Mouse (Mus musculus) adrenal gland, adult 2 months (tissue): ENCODE results near the gene Arid2. TPM values are rescaled to one million over a fixed set of nuclear protein-coding genes. Genes with fewer than 3 reads are reported as not detected.
A peak's percentile ranks its signal among the peaks of the same experiment; 100 is the strongest.
"Not testable (repeated sequence)": the region's sequence is repeated elsewhere in the genome, so short reads cannot be mapped to it uniquely, and the experiment has no call there.

ENCODE experiments used
- DNase-seq: peaks from one replicate; pipeline ENCODE4 v3.0.0; 2021
- microRNA-seq, 2 experiments: library from miRNA; unstranded; fragments of <30 nt; microRNA quantifications; one replicate each; pipeline ENCODE4 v1.2.0; 2021
- polyA plus RNA-seq: library from polyadenylated mRNA; depleted of rRNA; stranded (reverse); fragments of >200 nt; gene quantifications from 2 replicates; pipeline ENCODE4 v1.2.3, GENCODE M21; 2012; rRNA removed
- total RNA-seq, 2 experiments: library from RNA; stranded (reverse); gene quantifications; 2 replicates each; pipeline ENCODE4 v1.2.3; 2021

Arid2 gene
- total and polyA plus RNA-seq, 3 experiments: 14.5 to 32.2 (median 32.0) TPM

GRCm38 (mm10) chr15:96418161-96418560 is 130.8 kb downstream of the Arid2 start:
- no peak for DNase-seq

GRCm38 (mm10) chr15:96419920-96420319 is 132.6 kb downstream of the Arid2 start:
- no peak for DNase-seq

GRCm38 (mm10) chr15:96434202-96434601 is 146.9 kb downstream of the Arid2 start:
- DNase-seq: no peak

DNA sequence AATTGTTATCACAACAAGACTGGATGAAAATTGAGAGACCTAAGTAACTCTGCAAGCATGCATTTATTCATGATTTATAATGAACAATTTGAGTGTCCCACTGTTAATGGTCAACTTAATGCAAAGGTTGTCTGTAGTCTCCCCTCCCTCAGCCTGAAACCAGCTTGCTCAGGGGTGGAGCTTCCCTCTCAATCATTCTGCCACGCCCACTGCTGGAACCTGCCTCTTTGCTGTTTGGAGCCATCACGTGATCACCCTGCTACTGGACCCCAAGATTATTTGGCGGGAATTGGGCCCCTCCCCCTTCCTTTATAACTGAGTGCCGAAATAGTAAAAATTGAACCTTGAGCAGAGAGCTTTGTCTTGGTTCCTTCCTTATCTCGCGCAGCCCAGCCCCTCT is 154.2 kb downstream of the Arid2 start:
- DNase-seq: not testable (repeated sequence)

- DNase-seq: no peak
Measured at GRCm38 (mm10) chr15:96446785-96447184, 159.5 kb downstream of the Arid2 start.

- peak; percentile 63 for DNase-seq
Measured at GRCm38 (mm10) chr15:96448656-96449299, 161.5 kb downstream of the Arid2 start.

GRCm38 (mm10) chr15:96453346-96453745 is 166.0 kb downstream of the Arid2 start:
- DNase-seq: no peak

Small RNA genes within 50 kb of the gene (microRNA-seq; reads per million reads assigned to microRNA genes)
- gene Gm25397: 0 reads per million in 2 experiments

Other genes starting within 250 kb of the Arid2 start
- 10 to 100 TPM; 66.0 to 73.7 TPM for gene Scaf11, start 173.3 kb downstream of the Arid2 start, total RNA-seq
- 19.9 and 23.0 TPM in 2 replicates for gene Scaf11, start 173.3 kb downstream of the Arid2 start, polyA plus RNA-seq